Mouse (Mus musculus): ENCODE results near the gene Cgnl1. TPM values are rescaled to one million over a fixed set of nuclear protein-coding genes. Genes with fewer than 3 reads are reported as not detected.
A peak's percentile ranks its signal among the peaks of the same experiment; 100 is the strongest.

Cgnl1 gene
- polyA plus RNA-seq (2012; rRNA removed): 86.3 and 105 TPM in 2 replicates

DNA sequence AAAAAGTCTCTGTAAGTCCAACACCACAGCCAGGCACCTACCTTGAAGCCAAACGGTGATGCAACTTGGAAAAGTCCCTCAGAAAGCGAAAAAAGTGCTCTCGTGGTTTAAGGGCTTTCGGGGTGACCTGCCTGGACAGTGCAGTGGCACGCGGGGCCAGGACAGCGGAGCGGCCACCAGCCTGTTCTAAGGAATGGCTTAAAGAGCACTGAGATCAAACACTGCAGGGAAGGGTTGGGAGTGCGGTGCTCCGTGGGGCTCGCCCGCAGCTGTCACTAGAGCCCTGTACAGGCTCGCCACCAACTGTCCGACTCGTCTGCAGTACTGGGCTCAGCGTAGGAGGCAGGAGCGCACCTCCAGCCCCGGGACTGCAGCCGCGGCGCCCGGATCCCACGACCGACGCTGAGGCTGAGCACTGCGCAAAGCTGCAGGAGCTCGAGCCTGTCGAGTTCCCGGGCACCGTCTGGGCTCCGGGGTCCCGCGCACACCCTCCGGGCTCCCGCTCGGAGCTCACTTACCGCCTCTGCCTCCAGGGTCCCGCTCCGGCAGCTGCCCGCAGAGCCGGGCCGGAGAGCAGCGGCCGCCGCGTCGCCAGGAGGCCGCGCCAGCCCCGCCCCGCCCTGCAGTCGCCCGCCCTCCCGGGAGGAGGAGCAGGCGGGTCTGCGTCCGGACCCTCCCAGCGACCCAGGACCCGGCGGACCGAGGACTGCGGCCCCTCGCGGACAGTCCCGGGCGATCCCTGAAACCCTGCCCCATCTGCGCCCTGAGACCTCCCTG, at the start of gene Cgnl1:
Cgnl1 (minus strand) TSS at position 612 of the 777 bp plus-strand sequence.
- peak within 1 kb of the TSS; percentile 80 for H3K4me3 ChIP-seq (ENCODE audit: insufficient read depth, low read depth, low read length)
- peak; percentile 87 for DNase-seq
- WGBS: under 1% methylated on average over 66 of the region's 67 CpGs
- no peaks in the 10 kb centered on the region for H3K27me3 ChIP-seq (replicated peaks; ENCODE audit: control insufficient read depth, insufficient read depth, low read length)
- H3K4me1 ChIP-seq (ENCODE audit: control insufficient read depth, insufficient read depth, low read length): peaks cover 11% of the 10 kb centered on the region
- H3K27ac ChIP-seq (ENCODE audit: insufficient read depth, low read depth, low read length): peak within 1 kb of the TSS; percentile 88
- H3K36me3 ChIP-seq (ENCODE audit: control insufficient read depth, insufficient read depth, low read length): no peaks in the 10 kb centered on the region
- TF ChIP-seq POLR2A (IDR thresholded peaks at IDR 0.05; ENCODE audit: low read depth, low read length) (peak; percentile 47), CTCF (conservative IDR thresholded peaks at IDR 0.05; ENCODE audit: insufficient read depth, insufficient read length, low read depth, low read length) (peak; percentile 29; the same call in 1 of the 2 replicates)

DNA sequence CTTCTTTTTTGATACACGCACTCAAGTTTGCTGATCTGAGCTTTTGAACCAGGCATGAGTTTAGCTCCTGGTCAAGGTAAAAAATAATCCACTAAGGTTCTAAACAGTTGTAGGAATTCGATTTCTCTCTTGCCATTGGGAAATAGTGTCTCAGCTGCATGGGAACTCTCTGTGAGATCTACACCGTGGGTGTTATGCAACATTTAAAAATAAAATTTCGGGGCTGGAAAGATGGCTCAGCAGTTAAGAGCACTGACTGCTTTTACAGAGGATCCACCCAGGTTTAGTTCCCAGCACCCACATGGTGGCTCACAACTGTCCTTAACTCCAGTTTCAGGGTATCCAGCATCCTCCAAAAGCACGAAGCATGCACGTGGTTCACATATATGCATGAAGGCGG, 47.1 kb upstream of the Cgnl1 start:
- H3K4me1 ChIP-seq (ENCODE audit: control insufficient read depth, insufficient read depth, low read length): no peaks in the 10 kb centered on the region
- TF ChIP-seq CTCF (conservative IDR thresholded peaks at IDR 0.05; ENCODE audit: insufficient read depth, insufficient read length, low read depth, low read length) (no peak), POLR2A (IDR thresholded peaks at IDR 0.05; ENCODE audit: low read depth, low read length) (no peak)
- H3K36me3 ChIP-seq (ENCODE audit: control insufficient read depth, insufficient read depth, low read length): no peaks in the 10 kb centered on the region
- 89% methylated on average over 7 of the region's 7 CpGs for WGBS
- no peaks in the 10 kb centered on the region for H3K27me3 ChIP-seq (replicated peaks; ENCODE audit: control insufficient read depth, insufficient read depth, low read length)
- H3K4me3 ChIP-seq (ENCODE audit: insufficient read depth, low read depth, low read length): no peak overlapping the region
- H3K27ac ChIP-seq (ENCODE audit: insufficient read depth, low read depth, low read length): no peak overlapping the region
- no peak for DNase-seq

- no peaks in the 10 kb centered on the region for H3K36me3 ChIP-seq (ENCODE audit: control insufficient read depth, insufficient read depth, low read length)
- H3K4me3 ChIP-seq (ENCODE audit: insufficient read depth, low read depth, low read length): no peak overlapping the region
- no peak for DNase-seq
- no peak for TF ChIP-seq POLR2A (IDR thresholded peaks at IDR 0.05; ENCODE audit: low read depth, low read length)
- no peak for TF ChIP-seq CTCF (conservative IDR thresholded peaks at IDR 0.05; ENCODE audit: insufficient read depth, insufficient read length, low read depth, low read length)
- H3K27ac ChIP-seq (ENCODE audit: insufficient read depth, low read depth, low read length): no peak overlapping the region
- H3K4me1 ChIP-seq (ENCODE audit: control insufficient read depth, insufficient read depth, low read length): no peaks in the 10 kb centered on the region
- no peaks in the 10 kb centered on the region for H3K27me3 ChIP-seq (replicated peaks; ENCODE audit: control insufficient read depth, insufficient read depth, low read length)
- 55% methylated on average over 3 of the region's 3 CpGs for WGBS
Measured at GRCm38 (mm10) chr9:71816121-71816520, 44.7 kb upstream of the Cgnl1 start.

DNA sequence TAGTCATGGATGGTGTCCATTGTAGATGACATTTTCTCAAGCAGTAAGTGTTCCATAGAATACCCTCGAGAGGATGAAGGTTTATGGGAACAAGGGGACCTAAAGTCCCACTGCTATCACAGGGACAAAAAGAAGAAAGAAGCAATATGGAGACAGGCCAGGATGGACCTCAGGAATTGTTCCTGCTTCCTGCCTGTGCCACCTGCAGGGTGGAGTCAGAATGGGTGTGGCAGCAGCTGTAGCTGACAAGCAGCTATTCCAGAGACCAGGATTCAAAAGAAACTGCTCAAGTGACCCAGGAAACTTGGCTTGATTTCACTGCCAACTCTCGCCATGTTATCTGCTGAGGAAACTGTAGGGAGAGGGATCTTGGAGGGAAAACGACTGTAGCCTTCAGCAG, 42.2 kb upstream of the Cgnl1 start:
- no peak overlapping the region for H3K27ac ChIP-seq (ENCODE audit: insufficient read depth, low read depth, low read length)
- no peaks in the 10 kb centered on the region for H3K4me1 ChIP-seq (ENCODE audit: control insufficient read depth, insufficient read depth, low read length)
- H3K27me3 ChIP-seq (replicated peaks; ENCODE audit: control insufficient read depth, insufficient read depth, low read length): no peaks in the 10 kb centered on the region
- TF ChIP-seq POLR2A (IDR thresholded peaks at IDR 0.05; ENCODE audit: low read depth, low read length) (no peak), CTCF (conservative IDR thresholded peaks at IDR 0.05; ENCODE audit: insufficient read depth, insufficient read length, low read depth, low read length) (no peak)
- DNase-seq: no peak
- H3K4me3 ChIP-seq (ENCODE audit: insufficient read depth, low read depth, low read length): no peak overlapping the region
- H3K36me3 ChIP-seq (ENCODE audit: control insufficient read depth, insufficient read depth, low read length): no peaks in the 10 kb centered on the region
- WGBS: 90% methylated on average over 3 of the region's 3 CpGs

DNA sequence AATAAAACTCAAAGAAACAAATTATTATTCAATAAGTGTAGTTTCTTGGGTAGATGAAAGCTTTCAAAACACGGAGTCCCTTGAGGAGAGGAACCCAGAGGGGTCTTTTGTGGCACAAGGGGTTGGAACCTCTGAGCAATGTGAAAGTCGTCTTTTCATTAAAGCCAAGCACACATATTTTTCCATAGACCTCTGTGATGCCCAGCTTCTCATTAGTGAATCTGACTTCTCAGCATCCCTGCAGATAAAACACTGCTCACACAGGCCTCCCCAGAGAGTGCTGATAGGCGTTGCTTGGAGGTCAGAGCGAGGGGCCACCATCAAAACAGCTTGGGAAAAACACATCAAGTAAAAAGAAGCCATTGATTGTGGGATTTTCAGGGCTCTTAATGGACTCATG, 41.5 kb upstream of the Cgnl1 start:
- no peak for DNase-seq
- no peaks in the 10 kb centered on the region for H3K36me3 ChIP-seq (ENCODE audit: control insufficient read depth, insufficient read depth, low read length)
- H3K4me3 ChIP-seq (ENCODE audit: insufficient read depth, low read depth, low read length): no peak overlapping the region
- no peak overlapping the region for H3K27ac ChIP-seq (ENCODE audit: insufficient read depth, low read depth, low read length)
- 81% methylated on average over 4 of the region's 4 CpGs for WGBS
- H3K27me3 ChIP-seq (replicated peaks; ENCODE audit: control insufficient read depth, insufficient read depth, low read length): no peaks in the 10 kb centered on the region
- TF ChIP-seq POLR2A (IDR thresholded peaks at IDR 0.05; ENCODE audit: low read depth, low read length) (no peak), CTCF (conservative IDR thresholded peaks at IDR 0.05; ENCODE audit: insufficient read depth, insufficient read length, low read depth, low read length) (no peak)
- no peaks in the 10 kb centered on the region for H3K4me1 ChIP-seq (ENCODE audit: control insufficient read depth, insufficient read depth, low read length)

- TF ChIP-seq CTCF (conservative IDR thresholded peaks at IDR 0.05; ENCODE audit: insufficient read depth, insufficient read length, low read depth, low read length) (peak; percentile 24; the same call in 1 of the 2 replicates), POLR2A (IDR thresholded peaks at IDR 0.05; ENCODE audit: low read depth, low read length) (no peak)
- Histone ChIP-seq H3K27me3 (replicated peaks; ENCODE audit: control insufficient read depth, insufficient read depth, low read length) (no peaks in the 10 kb centered on the region), H3K4me1 (ENCODE audit: control insufficient read depth, insufficient read depth, low read length) (no peaks in the 10 kb centered on the region), H3K27ac (ENCODE audit: insufficient read depth, low read depth, low read length) (no peak overlapping the region), H3K36me3 (ENCODE audit: control insufficient read depth, insufficient read depth, low read length) (no peaks in the 10 kb centered on the region), H3K4me3 (ENCODE audit: insufficient read depth, low read depth, low read length) (no peak overlapping the region)
- DNase-seq: no peak
- 43% methylated on average over 4 of the region's 4 CpGs for WGBS
Measured at GRCm38 (mm10) chr9:71812402-71812801, 41.0 kb upstream of the Cgnl1 start.

DNA sequence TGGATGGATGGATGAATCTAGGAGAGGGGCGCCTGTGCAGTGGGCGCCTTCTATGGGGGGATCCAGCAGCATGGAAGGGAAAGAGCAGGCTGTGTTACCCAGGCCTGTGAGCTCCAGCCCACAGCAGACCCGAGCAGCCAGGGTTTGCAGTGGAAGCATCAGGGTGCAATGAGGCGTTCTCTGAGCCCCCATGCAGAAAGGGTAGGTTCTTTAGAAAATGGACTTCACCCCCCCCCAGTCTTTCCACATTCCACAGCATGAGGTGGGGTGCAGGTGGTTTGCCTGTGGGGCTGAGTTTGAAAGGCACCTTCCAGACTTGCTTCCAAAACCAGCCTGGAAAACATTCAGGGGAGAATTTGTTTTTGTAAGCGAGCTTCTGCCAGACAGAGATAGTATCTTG, 40.0 kb upstream of the Cgnl1 start:
- Histone ChIP-seq H3K27ac (ENCODE audit: insufficient read depth, low read depth, low read length) (no peak overlapping the region; the same call in 1 of the 2 replicates), H3K4me3 (ENCODE audit: insufficient read depth, low read depth, low read length) (no peak overlapping the region), H3K36me3 (ENCODE audit: control insufficient read depth, insufficient read depth, low read length) (no peaks in the 10 kb centered on the region), H3K27me3 (replicated peaks; ENCODE audit: control insufficient read depth, insufficient read depth, low read length) (no peaks in the 10 kb centered on the region), H3K4me1 (ENCODE audit: control insufficient read depth, insufficient read depth, low read length) (no peaks in the 10 kb centered on the region)
- peak; percentile 41 for DNase-seq
- WGBS: 59% methylated on average over 5 of the region's 5 CpGs
- TF ChIP-seq POLR2A (IDR thresholded peaks at IDR 0.05; ENCODE audit: low read depth, low read length): no peak
- TF ChIP-seq CTCF (conservative IDR thresholded peaks at IDR 0.05; ENCODE audit: insufficient read depth, insufficient read length, low read depth, low read length): no peak

Data from kidney, adult 2 months (tissue).